Mouse (Mus musculus) olfactory bulb, adult 2 months (tissue): ENCODE results near the gene Gm17617.

Experiments used
- CTCF ChIP-seq: fragments of 200-500 bp; IDR thresholded peaks from 2 replicates; pipeline ENCODE4 v1.5.1; 2012; ENCODE audit warnings: low read depth, mild to moderate bottlenecking, low read length, moderate library complexity; ENCODE audit not compliant: insufficient read depth
- POLR2A ChIP-seq: fragments of 200-500 bp; IDR thresholded peaks from 2 replicates; pipeline ENCODE4 v1.6.1; 2012; ENCODE audit warnings: mild to moderate bottlenecking, low read depth, low read length, moderate library complexity; ENCODE audit not compliant: insufficient read depth

GRCm38 (mm10) chr13:55171517-55172335 lies 38.4 kb upstream of the Gm17617 start:
- no peak for TF ChIP-seq POLR2A
- no peak for TF ChIP-seq CTCF
